Mouse (Mus musculus): Measurements from ENCODE around the gene Cables2.

Gene Cables2

DNA sequence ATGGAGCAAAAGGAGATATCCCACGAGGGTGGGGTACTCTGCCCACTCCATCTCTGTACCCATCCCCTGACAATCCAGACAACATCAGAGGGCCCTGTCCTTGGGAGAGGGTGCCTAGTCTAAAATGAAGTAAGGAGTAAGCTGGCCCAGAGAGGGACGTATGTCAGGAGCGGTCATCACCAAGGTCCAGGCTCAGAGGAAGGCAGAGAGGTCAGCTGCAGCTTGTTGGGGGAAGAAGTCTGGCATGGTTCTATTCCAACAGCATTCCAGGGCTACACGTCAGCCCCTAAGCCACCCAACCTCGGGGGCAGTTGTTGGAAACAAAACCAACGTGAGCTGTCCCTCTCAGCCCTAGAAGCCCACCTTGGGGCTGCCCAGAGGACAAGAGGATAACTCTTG, 45.2 kb downstream of the Cables2 start:
- intact Hi-C loops (cut with DNase I) = no loop called here

DNA sequence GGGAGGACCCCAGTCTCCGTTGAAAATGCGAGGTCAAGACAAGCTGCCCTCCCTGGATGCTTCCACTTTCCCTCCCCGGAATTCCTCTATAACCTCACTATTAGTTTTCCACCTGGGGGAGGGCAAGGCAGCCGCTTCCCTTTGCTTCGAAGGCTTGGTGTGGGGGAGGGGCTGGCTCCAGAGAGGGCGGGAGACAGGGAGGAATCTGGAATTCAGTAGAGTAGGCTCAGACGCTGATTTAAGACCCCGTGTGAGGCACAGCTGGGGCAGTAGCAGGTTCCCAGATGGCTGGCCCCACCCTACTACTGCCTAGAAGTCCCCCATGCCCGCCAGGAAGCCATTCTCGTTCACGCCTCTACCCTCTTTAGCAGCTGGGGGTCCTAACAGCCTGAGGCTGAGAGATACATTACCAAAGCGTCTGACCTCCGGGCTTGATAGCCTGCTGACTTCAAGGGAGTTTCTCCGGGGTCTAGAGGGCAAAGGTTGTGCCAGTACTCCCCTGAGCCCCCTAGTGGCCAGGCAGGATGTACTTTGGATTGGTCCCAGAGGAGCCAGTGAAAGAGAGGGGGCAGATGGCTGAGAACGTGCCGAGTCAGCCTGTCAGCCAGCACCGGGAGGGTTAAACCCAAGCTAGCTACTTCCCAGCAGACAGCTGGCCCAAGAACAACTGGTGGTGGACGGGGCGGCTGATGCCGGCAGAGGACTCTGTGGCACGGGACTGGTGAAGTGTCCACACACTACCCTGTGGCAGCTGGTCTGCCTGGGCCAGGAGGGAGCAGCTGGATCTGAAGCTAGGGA, 45.8 kb downstream of the Cables2 start:
- intact Hi-C loops (cut with DNase I) = no loop called here

DNA sequence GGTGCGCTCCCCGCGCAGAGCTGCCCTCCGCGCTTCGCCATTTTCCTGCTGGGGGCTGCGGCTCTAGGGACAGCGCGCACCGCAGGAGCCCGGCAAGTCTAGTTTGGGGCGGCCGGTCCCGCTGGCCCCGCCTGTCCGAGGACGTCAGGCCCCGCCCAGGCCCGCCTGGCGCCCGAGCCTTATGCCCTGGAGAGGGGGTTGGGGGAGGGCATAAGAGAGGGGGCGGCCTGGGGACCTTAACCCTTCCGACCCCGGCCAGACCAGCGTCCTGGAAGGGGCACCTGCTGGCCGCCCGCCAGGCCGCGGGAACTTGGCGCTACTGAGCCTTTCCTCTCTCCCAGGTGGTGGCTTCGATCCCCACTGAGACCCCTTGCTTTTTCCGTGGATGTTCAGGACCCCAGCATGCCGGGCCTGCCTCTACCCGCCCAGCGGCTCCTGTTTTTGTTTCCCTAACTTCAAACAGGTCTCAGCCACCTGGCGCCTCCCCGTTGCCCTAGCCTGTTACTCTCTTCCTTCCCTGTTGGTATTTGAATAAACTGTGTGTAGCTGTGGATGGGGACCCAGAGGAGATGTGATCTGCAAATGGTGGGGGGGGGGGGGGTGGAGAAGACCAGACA, 47.4 kb downstream of the Cables2 start, which contains the start of gene Lama5:
Gene Lama5, minus strand, starts transcription at position 98 of the 617 bp plus-strand sequence.
- intact Hi-C loops (cut with DNase I) = no loop called here

DNA sequence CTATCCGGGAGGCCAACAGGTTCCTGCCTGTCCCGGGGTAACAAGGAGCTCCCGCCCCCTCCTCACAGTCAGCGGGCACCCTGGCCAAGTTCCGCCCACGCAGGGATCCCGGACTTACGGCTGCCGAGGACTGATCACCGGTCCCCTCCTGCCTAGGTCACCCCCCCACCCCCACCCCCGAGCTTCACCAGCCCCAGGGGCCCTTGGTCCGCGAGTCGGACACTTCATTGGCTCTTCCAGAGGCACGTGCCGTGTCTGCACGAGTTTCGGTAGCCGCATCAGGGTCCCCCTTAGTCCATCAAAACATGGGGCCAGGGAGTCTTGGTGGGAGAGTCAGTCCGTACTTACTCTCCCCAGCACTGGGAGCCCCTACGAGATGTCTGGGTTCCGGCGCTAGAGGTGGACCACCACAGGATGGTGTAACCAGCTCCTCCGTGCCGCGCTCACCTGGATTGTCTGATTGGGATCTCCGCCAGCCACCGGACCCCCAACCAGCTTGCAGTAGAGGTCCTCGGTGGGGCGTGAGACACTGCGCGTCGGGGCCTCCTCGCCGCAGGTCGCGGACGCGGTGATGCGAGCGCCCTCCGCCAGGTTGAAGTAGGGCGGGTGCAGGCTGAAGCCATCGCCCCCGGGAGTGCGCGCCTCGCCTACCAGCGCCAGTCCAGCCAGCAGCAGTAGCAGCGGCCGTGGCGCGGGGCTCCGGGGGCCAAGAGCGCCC, 48.1 kb downstream of the Cables2 start:
- intact Hi-C loops (cut with DNase I) = no loop called here

DNA sequence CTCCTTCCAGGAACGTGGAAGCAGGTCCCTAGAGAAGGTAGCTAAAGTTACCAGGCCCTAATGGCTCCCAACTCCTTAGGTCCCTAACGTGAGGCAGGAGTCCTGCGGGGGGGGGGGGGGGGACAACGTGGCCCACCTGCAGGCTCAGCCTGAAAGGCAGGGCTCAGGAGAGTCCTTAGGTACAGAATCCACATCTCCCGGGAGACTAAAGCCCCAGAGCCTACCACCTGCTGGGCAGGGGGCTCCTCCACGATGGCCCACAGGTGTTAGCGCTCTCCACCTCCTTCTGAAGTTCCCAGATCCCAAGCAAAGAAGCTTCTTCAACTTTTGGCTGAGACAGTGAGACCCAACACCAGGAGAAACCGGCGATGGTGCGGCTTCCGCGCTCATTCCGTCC, 48.7 kb downstream of the Cables2 start:
- intact Hi-C loops (cut with DNase I) = no loop called here

DNA sequence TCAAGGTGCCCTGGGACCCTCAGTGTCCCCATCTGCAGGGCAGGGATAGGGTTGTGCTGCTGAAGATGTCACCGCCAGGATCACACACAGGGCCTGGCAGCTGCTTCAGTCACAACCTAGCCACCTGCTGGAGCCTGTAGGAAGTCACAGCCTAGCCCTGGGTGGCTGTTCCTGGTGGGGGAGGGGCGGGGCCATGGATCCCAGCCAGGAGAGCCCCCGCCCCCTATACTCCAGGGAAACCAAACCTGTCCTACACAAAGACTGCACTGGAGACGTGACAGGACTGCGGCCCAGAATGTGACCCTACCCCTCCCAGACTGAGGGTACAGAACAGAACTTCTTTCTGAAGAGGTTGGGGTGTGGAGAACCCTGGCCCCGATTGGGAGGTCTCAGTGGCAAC, 51.0 kb downstream of the Cables2 start:
- intact Hi-C loops (cut with DNase I) = no loop called here

- intact Hi-C loops (cut with DNase I) = no loop called here
Measured at GRCm38 (mm10) chr2:180221051-180221450, 52.2 kb downstream of the Cables2 start.

DNA sequence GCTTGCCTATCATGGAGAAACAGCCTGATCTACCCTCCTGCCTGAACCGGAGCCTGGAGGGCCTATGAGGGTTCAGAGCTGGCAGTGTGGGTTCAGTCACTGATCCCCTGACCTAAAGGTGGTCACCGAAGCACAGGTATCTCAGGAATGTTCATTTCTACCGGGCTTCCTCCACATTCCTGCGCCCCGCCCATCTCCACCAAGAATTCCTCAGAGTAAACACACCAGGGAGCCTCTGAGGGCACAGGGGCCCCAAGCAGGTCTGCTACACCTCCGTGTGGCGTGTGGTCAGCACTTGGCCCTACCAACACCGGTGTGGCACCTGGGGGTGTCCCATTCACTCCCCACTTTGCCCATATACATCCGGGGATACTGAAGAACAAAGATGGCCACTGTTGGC, 53.1 kb downstream of the Cables2 start:
- intact Hi-C loops (cut with DNase I) = no loop called here

GRCm38 (mm10) chr2:180219145-180219943, 54.0 kb downstream of the Cables2 start:
- intact Hi-C loops (cut with DNase I) = no loop called here

- intact Hi-C loops (cut with DNase I) = no loop called here
Measured at GRCm38 (mm10) chr2:180218677-180219076, 54.6 kb downstream of the Cables2 start.

DNA sequence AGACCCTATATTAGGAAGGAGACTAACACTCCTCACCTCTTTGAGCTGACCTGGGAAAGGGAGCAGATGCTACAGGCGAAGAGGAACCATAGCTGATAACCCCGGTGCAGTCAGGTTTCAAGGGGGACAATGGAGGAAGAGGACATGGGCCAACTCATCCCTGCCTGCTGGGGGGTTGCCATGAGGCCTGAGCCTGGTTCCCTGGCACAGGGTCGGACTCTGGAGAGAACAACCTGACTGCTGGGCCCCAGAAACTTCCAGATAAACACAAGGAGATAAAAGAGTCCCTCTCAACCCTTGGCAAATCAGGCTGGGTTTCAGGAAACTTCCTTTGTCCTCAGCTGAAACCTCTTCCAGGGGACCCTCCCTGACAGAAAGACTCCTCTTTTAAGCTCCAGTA, 55.1 kb downstream of the Cables2 start:
- intact Hi-C loops (cut with DNase I) = no loop called here

DNA sequence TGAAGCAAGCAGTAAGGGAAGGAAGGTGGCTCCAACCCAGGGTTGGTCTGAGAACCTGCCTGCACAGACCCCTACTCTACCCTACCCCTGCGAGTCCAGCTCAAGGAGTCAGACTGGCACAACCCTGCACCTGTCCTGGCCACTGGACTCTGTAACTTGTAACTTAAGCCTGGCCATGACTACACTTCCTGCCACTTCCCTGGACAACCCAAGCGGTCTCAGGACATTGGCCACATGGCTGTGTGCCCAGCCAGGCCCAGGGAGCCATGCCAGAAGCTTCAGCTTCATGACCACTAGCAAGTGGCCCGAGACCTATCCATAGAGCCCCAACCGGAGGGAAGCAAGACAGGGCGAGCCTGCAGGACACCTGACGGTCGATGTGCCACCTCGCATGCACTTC, 55.7 kb downstream of the Cables2 start:
- intact Hi-C loops (cut with DNase I) = no loop called here

GRCm38 (mm10) chr2:180216921-180217320, 56.4 kb downstream of the Cables2 start:
- intact Hi-C loops (cut with DNase I) = no loop called here

- intact Hi-C loops (cut with DNase I) = no loop called here
Measured at GRCm38 (mm10) chr2:180215951-180216350, 57.3 kb downstream of the Cables2 start.

- intact Hi-C loops (cut with DNase I) = no loop called here
Measured at GRCm38 (mm10) chr2:180215011-180215461, 58.3 kb downstream of the Cables2 start.

DNA sequence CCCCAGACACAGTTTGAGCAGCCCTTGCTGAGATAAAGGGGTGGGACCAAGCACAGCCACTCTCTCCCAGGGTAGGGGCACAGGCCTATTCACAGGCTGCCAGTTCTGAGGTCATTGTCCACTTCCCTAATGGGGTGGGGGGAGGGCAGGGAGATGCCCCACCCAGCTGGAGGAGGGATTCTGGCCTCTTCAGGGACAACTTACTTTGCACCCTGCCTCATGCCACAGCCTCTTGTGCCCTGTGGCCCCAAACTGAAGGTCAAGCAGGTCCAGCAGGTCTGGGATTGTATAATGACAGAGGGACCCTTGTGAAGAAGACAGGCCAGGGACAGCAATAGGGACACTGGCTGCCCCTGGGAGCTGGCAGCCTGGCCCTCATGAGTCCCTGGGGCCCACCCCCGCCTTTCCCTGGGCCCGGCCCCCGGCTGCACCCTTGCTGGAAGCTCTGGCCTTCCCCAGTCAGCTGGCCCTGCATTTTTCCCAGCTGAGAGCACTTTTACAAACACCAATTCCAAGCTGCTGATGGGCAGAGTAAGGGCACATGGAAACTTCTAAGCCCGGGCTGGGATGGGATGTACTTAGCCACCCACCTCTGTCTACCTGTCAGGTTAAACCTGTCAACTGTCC, 58.8 kb downstream of the Cables2 start:
- intact Hi-C loops (cut with DNase I) = no loop called here

GRCm38 (mm10) chr2:180212255-180212654, 61.0 kb downstream of the Cables2 start:
- intact Hi-C loops (cut with DNase I) = no loop called here

DNA sequence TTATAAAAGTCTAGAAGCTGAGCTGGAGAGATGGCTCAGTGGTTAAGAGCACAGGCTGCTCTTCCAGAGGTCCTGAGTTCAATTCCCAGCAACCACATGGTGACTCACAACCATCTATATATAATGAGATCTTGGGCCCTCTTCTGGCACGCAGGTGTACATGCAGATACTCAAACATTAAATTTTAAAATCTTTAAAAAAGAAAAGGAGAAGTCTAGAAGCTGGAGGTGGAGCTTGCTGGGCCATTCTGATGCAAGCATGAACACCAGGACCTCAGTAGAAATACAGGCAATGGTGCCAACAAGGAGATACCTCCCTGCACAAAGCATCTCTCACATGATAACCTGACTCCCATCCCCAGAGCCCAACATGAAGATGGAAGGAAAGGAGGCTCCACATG, 64.3 kb downstream of the Cables2 start:
- intact Hi-C loops (cut with DNase I) = loop anchor here (2.0 kb wide), 1 partner anchor 42 kb away; no protein-coding TSS in a partner anchor

Data from adrenal gland (tissue).